Mouse (Mus musculus): ENCODE data around the gene Slc22a16.
A peak's percentile ranks its signal among the peaks of the same experiment; 100 is the strongest.

Gene Slc22a16

DNA sequence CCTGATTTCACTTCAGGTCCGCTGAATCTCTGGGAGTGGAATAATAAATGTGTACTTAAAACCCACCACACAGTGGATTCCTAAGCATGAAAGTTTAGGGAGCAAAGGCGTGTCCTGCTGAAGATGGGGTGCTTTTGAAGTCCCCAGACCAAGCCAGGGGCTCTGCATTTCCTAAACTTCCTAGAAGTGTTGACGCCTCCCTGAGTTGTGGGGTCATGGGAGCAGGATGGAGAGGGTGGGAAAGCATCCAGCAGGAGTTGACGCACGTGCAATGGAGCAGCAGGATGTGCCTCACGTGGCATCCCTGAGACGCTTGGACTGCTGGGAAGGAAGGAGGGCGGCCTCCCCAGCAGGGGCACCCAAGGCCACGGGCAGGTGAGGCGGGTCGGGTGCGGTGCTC, at the start of gene Slc22a16:
Slc22a16 (plus strand) TSS at position 301 of the 400 bp plus-strand sequence.
- H3K4me3 ChIP-seq (replicated peaks; ENCODE audit: low read length) = no peak within 1 kb of the TSS
- peaks cover 39% of the 10 kb centered on the region for H3K9me3 ChIP-seq (ENCODE audit: low read length)
- no peaks in the 10 kb centered on the region for H3K4me1 ChIP-seq (replicated peaks; ENCODE audit: low read depth, low read length)
- H3K36me3 ChIP-seq (ENCODE audit: insufficient read depth, low read length) = no peaks in the 10 kb centered on the region
- no peaks in the 10 kb centered on the region for H3K27me3 ChIP-seq (ENCODE audit: insufficient read depth, low read length)
- no peak for TF ChIP-seq POU5F1 (IDR thresholded peaks at IDR 0.05; ENCODE audit: borderline replicate concordance, low read length)
- no peak for TF ChIP-seq CTCF (conservative IDR thresholded peaks at IDR 0.05; ENCODE audit: low read length)
- no peak for TF ChIP-seq NANOG (IDR thresholded peaks at IDR 0.05; ENCODE audit: borderline replicate concordance, low read length)

DNA sequence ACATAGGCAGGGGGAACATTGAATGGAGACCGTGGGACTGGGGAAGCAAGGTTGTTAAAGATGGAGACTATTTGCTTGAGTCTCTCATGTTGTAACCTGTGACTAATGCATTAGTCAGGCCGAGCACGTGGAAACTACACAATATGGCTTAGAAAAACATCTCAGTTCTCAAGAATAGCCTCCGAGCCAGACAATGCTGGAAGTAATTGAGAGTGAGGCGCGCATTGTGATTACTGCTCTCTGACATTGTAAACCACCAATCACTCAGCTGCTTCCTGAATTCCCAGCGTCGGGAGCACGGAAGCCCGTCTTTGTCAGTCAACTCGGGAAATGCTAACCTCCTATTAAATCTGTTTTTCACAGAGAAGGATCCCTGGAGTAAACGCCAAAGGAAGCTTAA, 48.6 kb upstream of the Slc22a16 start:
- Histone ChIP-seq H3K4me3 (replicated peaks; ENCODE audit: low read length) (no peak overlapping the region), H3K27me3 (ENCODE audit: insufficient read depth, low read length) (no peaks in the 10 kb centered on the region), H3K9me3 (ENCODE audit: low read length) (no peaks in the 10 kb centered on the region), H3K36me3 (ENCODE audit: insufficient read depth, low read length) (no peaks in the 10 kb centered on the region), H3K4me1 (replicated peaks; ENCODE audit: low read depth, low read length) (0 out of 2 replicates have a peak, but pooled peaks cover 3% of the 10 kb centered on the region)
- no peak for TF ChIP-seq CTCF (conservative IDR thresholded peaks at IDR 0.05; ENCODE audit: low read length)
- no peak for TF ChIP-seq NANOG (IDR thresholded peaks at IDR 0.05; ENCODE audit: borderline replicate concordance, low read length)
- TF ChIP-seq POU5F1 (IDR thresholded peaks at IDR 0.05; ENCODE audit: borderline replicate concordance, low read length) = no peak

DNA sequence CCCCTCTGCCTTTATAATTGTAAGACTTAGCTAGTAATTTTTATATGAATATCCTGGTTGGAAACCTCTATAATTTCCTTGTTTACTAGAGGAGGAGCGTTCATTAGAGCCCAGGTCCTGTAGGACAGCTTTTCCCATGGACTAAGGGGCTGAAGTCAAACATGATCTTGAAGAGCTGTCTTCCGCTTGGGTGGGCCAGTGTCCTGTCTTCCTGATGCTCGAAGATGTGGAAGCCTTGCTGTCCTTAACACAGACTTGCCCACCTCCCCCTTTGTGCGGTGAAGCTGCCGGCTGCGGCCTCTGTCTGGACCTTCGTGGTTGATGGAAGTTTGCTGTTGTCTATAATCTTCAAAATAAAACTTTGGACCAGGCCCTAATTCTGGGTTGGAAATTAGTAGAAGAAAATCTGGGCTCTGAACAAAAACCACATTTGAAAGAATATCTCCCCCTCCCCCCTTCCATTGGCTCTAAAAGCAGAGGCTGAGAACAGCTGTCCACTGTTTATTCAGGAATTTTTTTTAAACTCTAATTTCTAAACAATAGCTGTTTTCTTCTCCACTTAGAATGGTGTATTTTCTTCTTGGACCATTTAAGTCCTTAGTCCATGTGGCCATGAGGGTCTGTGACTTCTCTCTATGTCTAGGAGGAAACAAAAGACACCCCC, 46.7 kb upstream of the Slc22a16 start:
- TF ChIP-seq CTCF (conservative IDR thresholded peaks at IDR 0.05; ENCODE audit: low read length) = no peak
- TF ChIP-seq POU5F1 (IDR thresholded peaks at IDR 0.05; ENCODE audit: borderline replicate concordance, low read length) = no peak
- no peak for TF ChIP-seq NANOG (IDR thresholded peaks at IDR 0.05; ENCODE audit: borderline replicate concordance, low read length)

DNA sequence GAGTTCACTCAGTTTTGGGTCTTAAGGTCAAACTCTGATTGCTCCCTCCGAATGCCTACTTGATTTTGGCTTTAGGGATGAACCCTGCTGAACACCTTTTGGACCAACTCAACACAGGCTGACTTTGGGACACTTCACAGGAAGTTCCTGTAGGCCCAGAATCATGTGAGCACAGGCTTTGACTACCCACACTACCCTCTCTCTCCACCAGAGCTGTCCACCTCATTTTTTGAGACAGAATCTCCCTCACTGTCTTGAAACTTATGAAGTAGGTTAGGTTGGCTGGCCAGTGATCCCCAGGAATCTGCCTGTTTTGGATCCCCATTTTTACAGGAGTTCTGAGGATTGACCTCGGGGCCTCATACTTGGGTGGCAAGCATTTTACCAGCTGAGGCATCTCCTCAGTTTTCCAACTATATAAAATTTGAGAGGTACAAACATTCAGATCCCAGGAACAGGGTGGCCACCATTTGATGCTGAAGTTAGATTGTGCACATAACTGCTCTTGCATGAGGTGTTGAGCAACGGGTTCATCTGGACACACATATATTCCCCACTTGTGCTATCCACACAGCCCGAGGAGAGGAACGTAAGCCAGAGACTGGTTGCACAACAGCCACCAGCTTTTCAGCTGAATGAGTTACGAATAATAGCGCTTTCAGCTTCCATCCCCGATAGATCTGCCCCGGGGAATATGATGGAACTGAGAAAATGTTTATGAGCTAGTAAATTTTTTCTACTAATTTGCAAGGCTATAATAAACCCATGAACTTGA, 45.9 kb upstream of the Slc22a16 start:
- Histone ChIP-seq H3K36me3 (ENCODE audit: insufficient read depth, low read length) (no peaks in the 10 kb centered on the region), H3K9me3 (ENCODE audit: low read length) (no peaks in the 10 kb centered on the region), H3K4me3 (replicated peaks; ENCODE audit: low read length) (no peak overlapping the region), H3K4me1 (replicated peaks; ENCODE audit: low read depth, low read length) (0 out of 2 replicates have a peak, but pooled peaks cover 6% of the 10 kb centered on the region), H3K27me3 (ENCODE audit: insufficient read depth, low read length) (0 out of 2 replicates have a peak, but pooled peaks cover 3% of the 10 kb centered on the region)
- TF ChIP-seq NANOG (IDR thresholded peaks at IDR 0.05; ENCODE audit: borderline replicate concordance, low read length) (no peak), CTCF (conservative IDR thresholded peaks at IDR 0.05; ENCODE audit: low read length) (no peak), POU5F1 (IDR thresholded peaks at IDR 0.05; ENCODE audit: borderline replicate concordance, low read length) (no peak)

More for the DNA sequence above, 46.7 kb upstream of the Slc22a16 start:
- H3K4me1 ChIP-seq (replicated peaks; ENCODE audit: low read depth, low read length) = 0 out of 2 replicates have a peak, but pooled peaks cover 6% of the 10 kb centered on the region
- H3K4me3 ChIP-seq (replicated peaks; ENCODE audit: low read length) = no peak overlapping the region
- no peaks in the 10 kb centered on the region for H3K9me3 ChIP-seq (ENCODE audit: low read length)
- H3K27me3 ChIP-seq (ENCODE audit: insufficient read depth, low read length) = no peaks in the 10 kb centered on the region
- H3K36me3 ChIP-seq (ENCODE audit: insufficient read depth, low read length) = no peaks in the 10 kb centered on the region

DNA sequence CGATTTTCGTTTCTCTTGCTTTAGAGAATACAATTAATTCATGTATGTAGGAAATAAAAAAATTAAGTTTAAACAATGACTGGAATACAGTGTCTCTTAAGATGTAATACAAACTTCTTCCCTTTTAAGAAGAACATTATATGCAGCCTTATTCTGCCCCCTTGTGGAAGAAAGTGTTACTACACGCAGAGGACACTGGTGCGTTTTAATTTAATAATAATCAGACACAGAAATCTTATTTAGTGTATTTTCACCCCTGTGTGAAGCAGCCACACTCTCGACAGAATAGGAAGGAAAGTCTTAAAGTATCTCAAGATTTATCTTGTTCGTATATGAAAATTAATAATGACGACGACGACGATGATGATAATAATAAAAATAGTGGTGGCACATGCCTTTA, 45.1 kb upstream of the Slc22a16 start:
- H3K4me3 ChIP-seq (replicated peaks; ENCODE audit: low read length) = no peak overlapping the region
- TF ChIP-seq CTCF (conservative IDR thresholded peaks at IDR 0.05; ENCODE audit: low read length) (peak; percentile 97), POU5F1 (IDR thresholded peaks at IDR 0.05; ENCODE audit: borderline replicate concordance, low read length) (no peak)
- H3K4me1 ChIP-seq (replicated peaks; ENCODE audit: low read depth, low read length) = 0 out of 2 replicates have a peak, but pooled peaks cover 6% of the 10 kb centered on the region
- H3K9me3 ChIP-seq (ENCODE audit: low read length) = no peaks in the 10 kb centered on the region
- H3K36me3 ChIP-seq (ENCODE audit: insufficient read depth, low read length) = no peaks in the 10 kb centered on the region
- 0 out of 2 replicates have a peak, but pooled peaks cover 3% of the 10 kb centered on the region for H3K27me3 ChIP-seq (ENCODE audit: insufficient read depth, low read length)

DNA sequence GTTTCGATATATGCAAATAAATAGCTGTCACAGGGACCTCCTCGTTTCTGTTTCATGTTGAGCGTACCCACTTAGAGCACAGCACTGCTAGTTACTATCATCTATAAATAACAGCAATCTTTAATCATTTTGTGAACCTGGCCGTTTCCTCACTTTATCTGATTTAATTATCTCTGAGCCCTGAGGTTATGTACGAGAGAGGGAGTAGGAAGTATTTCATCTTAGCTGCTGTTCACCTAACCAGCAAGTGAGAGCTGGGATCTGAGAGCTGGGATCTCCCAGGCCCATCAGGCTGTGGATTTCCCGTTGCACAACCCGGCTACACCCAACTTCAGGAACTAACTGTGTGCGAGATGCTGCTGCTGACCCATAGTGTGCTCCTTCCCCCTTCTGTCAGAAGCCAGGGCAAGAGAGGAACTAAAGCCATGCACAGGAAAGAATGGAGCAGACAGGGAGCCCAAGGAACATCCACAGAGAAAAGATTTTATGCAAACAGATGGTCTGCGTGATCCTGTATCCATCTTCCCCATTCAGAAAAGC, 44.5 kb upstream of the Slc22a16 start:
- Histone ChIP-seq H3K9me3 (ENCODE audit: low read length) (peaks cover 2% of the 10 kb centered on the region), H3K4me3 (replicated peaks; ENCODE audit: low read length) (no peak overlapping the region), H3K4me1 (replicated peaks; ENCODE audit: low read depth, low read length) (0 out of 2 replicates have a peak, but pooled peaks cover 6% of the 10 kb centered on the region), H3K36me3 (ENCODE audit: insufficient read depth, low read length) (no peaks in the 10 kb centered on the region), H3K27me3 (ENCODE audit: insufficient read depth, low read length) (0 out of 2 replicates have a peak, but pooled peaks cover 3% of the 10 kb centered on the region)
- TF ChIP-seq POU5F1 (IDR thresholded peaks at IDR 0.05; ENCODE audit: borderline replicate concordance, low read length) = no peak
- no peak for TF ChIP-seq NANOG (IDR thresholded peaks at IDR 0.05; ENCODE audit: borderline replicate concordance, low read length)
- TF ChIP-seq CTCF (conservative IDR thresholded peaks at IDR 0.05; ENCODE audit: low read length) = no peak

DNA sequence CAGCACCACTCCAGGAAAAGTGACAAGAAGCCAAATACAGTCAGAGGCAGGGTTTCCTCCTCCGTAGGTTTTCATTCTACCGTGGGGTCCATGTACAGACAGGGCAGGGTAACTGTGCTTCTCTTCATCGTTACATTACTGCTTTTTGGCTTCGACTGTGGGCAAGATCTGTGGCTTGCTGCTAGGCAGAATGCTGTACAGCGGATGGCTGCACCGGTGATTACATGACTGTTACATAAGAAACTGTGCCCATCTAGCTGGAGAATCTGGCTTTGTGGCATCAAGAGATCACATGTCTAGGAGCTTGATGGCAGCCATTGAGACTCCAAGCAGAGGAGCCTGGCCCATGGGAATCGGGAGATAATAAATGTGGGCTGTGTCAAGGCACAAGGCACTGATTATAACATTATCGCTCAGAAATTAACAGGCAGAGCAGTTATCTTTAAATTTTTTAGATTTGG, 43.8 kb upstream of the Slc22a16 start:
- Histone ChIP-seq H3K27me3 (ENCODE audit: insufficient read depth, low read length) (0 out of 2 replicates have a peak, but pooled peaks cover 3% of the 10 kb centered on the region), H3K36me3 (ENCODE audit: insufficient read depth, low read length) (no peaks in the 10 kb centered on the region), H3K4me1 (replicated peaks; ENCODE audit: low read depth, low read length) (0 out of 2 replicates have a peak, but pooled peaks cover 6% of the 10 kb centered on the region), H3K9me3 (ENCODE audit: low read length) (peaks cover 8% of the 10 kb centered on the region), H3K4me3 (replicated peaks; ENCODE audit: low read length) (no peak overlapping the region)
- TF ChIP-seq NANOG (IDR thresholded peaks at IDR 0.05; ENCODE audit: borderline replicate concordance, low read length) (no peak), CTCF (conservative IDR thresholded peaks at IDR 0.05; ENCODE audit: low read length) (no peak), POU5F1 (IDR thresholded peaks at IDR 0.05; ENCODE audit: borderline replicate concordance, low read length) (no peak)

DNA sequence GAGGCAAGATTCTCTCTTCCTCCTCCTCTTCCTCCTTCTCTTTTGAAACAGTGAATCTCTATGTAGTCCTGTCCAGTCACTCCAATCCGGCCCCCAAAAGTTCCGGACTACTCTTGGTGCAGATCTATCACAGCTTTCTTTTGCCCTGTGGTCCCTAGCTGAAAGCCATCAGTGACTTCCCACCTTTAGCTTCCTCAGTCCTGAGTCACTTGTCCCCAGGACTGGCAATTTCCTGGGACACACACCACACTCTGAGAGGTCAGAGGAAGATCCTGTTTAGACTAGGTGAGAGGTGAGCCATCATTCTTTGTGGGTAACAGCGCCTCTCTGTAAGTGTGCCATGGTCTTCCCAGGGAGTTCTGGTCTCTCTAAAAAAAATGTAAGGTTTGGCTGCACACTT, 43.1 kb upstream of the Slc22a16 start:
- Histone ChIP-seq H3K36me3 (ENCODE audit: insufficient read depth, low read length) (no peaks in the 10 kb centered on the region), H3K9me3 (ENCODE audit: low read length) (peaks cover 15% of the 10 kb centered on the region), H3K4me1 (replicated peaks; ENCODE audit: low read depth, low read length) (0 out of 2 replicates have a peak, but pooled peaks cover 3% of the 10 kb centered on the region), H3K4me3 (replicated peaks; ENCODE audit: low read length) (no peak overlapping the region), H3K27me3 (ENCODE audit: insufficient read depth, low read length) (0 out of 2 replicates have a peak, but pooled peaks cover 3% of the 10 kb centered on the region)
- no peak for TF ChIP-seq CTCF (conservative IDR thresholded peaks at IDR 0.05; ENCODE audit: low read length)
- no peak for TF ChIP-seq POU5F1 (IDR thresholded peaks at IDR 0.05; ENCODE audit: borderline replicate concordance, low read length)
- no peak for TF ChIP-seq NANOG (IDR thresholded peaks at IDR 0.05; ENCODE audit: borderline replicate concordance, low read length)

All from E14TG2a.4 (cell line).